Mouse (Mus musculus) limb, embryonic 10.5 days (tissue): Measurements from ENCODE around the gene Zmynd8. TPM values are rescaled to one million over a fixed set of nuclear protein-coding genes. Genes with fewer than 3 reads are reported as not detected.

ENCODE experiments used
- DNase-seq: peaks from one replicate; pipeline ENCODE4 v3.0.0-alpha.2; 2017; ENCODE audit warnings: low spot score
- H3K27ac ChIP-seq: fragments of 300-500 bp; sonication (generic); 2 replicates; pipeline ENCODE4 v1.5.1; 2016; ENCODE audit warnings: mild to moderate bottlenecking
- H3K27me3 ChIP-seq: fragments of 300-500 bp; sonication (generic); 2 replicates; pipeline ENCODE4 v1.6.1; 2016; ENCODE audit warnings: low read depth, mild to moderate bottlenecking; ENCODE audit not compliant: poor library complexity, severe bottlenecking
- H3K36me3 ChIP-seq: fragments of 300-500 bp; sonication (generic); 2 replicates; pipeline ENCODE4 v1.6.1; 2016; ENCODE audit warnings: mild to moderate bottlenecking, moderate library complexity
- H3K4me1 ChIP-seq: fragments of 300-500 bp; sonication (generic); 2 replicates; pipeline ENCODE4 v1.6.1; 2016
- H3K4me3 ChIP-seq: fragments of 300-500 bp; sonication (generic); 2 replicates; pipeline ENCODE4 v1.5.1; 2016; ENCODE audit warnings: mild to moderate bottlenecking, moderate library complexity
- H3K9me3 ChIP-seq: fragments of 300-500 bp; sonication (generic); replicated peaks from 2 replicates; pipeline ENCODE4 v1.6.1; 2016; ENCODE audit warnings: mild to moderate bottlenecking
- WGBS: fragments of 180-500 bp; shearing (Covaris S2); methylation state at CpG from one replicate; pipeline ENCODE4 v1.1.7; 2016; 5-methylcytosine and 5-hydroxymethylcytosine counted together
- polyA plus RNA-seq: library from polyadenylated mRNA; unstranded; fragments of >200 nt; fragmentation: Nextera tagmentation; extraction: Ambion mirVana; gene quantifications from 2 replicates; pipeline ENCODE4 v1.2.1, GENCODE M21; 2016

The Zmynd8 gene
- polyA plus RNA-seq, 1 experiment from 2014 or later = 59.5 TPM

GRCm38 (mm10) chr2:165874461-165875339 is 24.1 kb downstream of the Zmynd8 start:
- peaks cover 73% of the 10 kb centered on the region for H3K4me1 ChIP-seq
- peak; percentile 78 for DNase-seq
- H3K9me3 ChIP-seq = no peaks in the 10 kb centered on the region
- H3K36me3 ChIP-seq = peaks cover 58% of the 10 kb centered on the region
- peak overlapping the region; percentile 31 for H3K4me3 ChIP-seq
- WGBS = 18% methylated on average over 13 of the region's 13 CpGs
- H3K27ac ChIP-seq = peak overlapping the region; percentile 98
- H3K27me3 ChIP-seq = no peaks in the 10 kb centered on the region

- H3K36me3 ChIP-seq = peaks cover 65% of the 10 kb centered on the region
- no peak overlapping the region for H3K4me3 ChIP-seq
- peaks cover 72% of the 10 kb centered on the region for H3K4me1 ChIP-seq
- no peaks in the 10 kb centered on the region for H3K27me3 ChIP-seq
- WGBS = 82% methylated on average over 3 of the region's 3 CpGs
- peak overlapping the region; percentile 98 for H3K27ac ChIP-seq
- no peaks in the 10 kb centered on the region for H3K9me3 ChIP-seq
- DNase-seq = no peak
Observed at GRCm38 (mm10) chr2:165873777-165874176, 25.0 kb downstream of the Zmynd8 start.

GRCm38 (mm10) chr2:165873196-165873595 is 25.6 kb downstream of the Zmynd8 start:
- Histone ChIP-seq H3K4me3 (no peak overlapping the region), H3K4me1 (peaks cover 72% of the 10 kb centered on the region), H3K27ac (peak overlapping the region; percentile 98), H3K36me3 (peaks cover 68% of the 10 kb centered on the region), H3K9me3 (no peaks in the 10 kb centered on the region), H3K27me3 (no peaks in the 10 kb centered on the region)
- DNase-seq = no peak
- 81% methylated on average over 7 of the region's 7 CpGs for WGBS

GRCm38 (mm10) chr2:165869257-165869656 is 29.6 kb downstream of the Zmynd8 start:
- WGBS = 55% methylated on average over 1 of the region's 1 CpGs
- peak overlapping the region; percentile 69 for H3K27ac ChIP-seq
- no peaks in the 10 kb centered on the region for H3K9me3 ChIP-seq
- H3K27me3 ChIP-seq = no peaks in the 10 kb centered on the region
- peaks cover 59% of the 10 kb centered on the region for H3K4me1 ChIP-seq
- no peak overlapping the region for H3K4me3 ChIP-seq
- H3K36me3 ChIP-seq = peaks cover 73% of the 10 kb centered on the region
- no peak for DNase-seq

- Histone ChIP-seq H3K4me1 (peaks cover 57% of the 10 kb centered on the region), H3K27me3 (no peaks in the 10 kb centered on the region), H3K4me3 (no peak overlapping the region), H3K9me3 (no peaks in the 10 kb centered on the region), H3K36me3 (peaks cover 70% of the 10 kb centered on the region), H3K27ac (peak overlapping the region; percentile 69)
- DNase-seq = no peak
- WGBS = 60% methylated on average over 8 of the region's 8 CpGs
Observed at GRCm38 (mm10) chr2:165868522-165869175, 30.2 kb downstream of the Zmynd8 start.

- no peaks in the 10 kb centered on the region for H3K9me3 ChIP-seq
- 0 out of 2 replicates have a peak overlapping the region, but pooled peaks have one; percentile 9 for H3K27ac ChIP-seq
- WGBS = 85% methylated on average over 9 of the region's 9 CpGs
- no peak overlapping the region for H3K4me3 ChIP-seq
- DNase-seq = no peak
- no peaks in the 10 kb centered on the region for H3K27me3 ChIP-seq
- peaks cover 56% of the 10 kb centered on the region for H3K4me1 ChIP-seq
- peaks cover 60% of the 10 kb centered on the region for H3K36me3 ChIP-seq
Observed at GRCm38 (mm10) chr2:165867549-165867948, 31.3 kb downstream of the Zmynd8 start.

GRCm38 (mm10) chr2:165866951-165867387 is 31.8 kb downstream of the Zmynd8 start:
- Histone ChIP-seq H3K9me3 (no peaks in the 10 kb centered on the region), H3K27me3 (no peaks in the 10 kb centered on the region), H3K4me1 (peaks cover 60% of the 10 kb centered on the region), H3K27ac (peak overlapping the region; percentile 59; the same call in 1 of the 2 replicates), H3K4me3 (no peak overlapping the region), H3K36me3 (peaks cover 60% of the 10 kb centered on the region)
- 76% methylated on average over 12 of the region's 12 CpGs for WGBS
- DNase-seq = peak; percentile 43

GRCm38 (mm10) chr2:165866412-165866811 is 32.4 kb downstream of the Zmynd8 start:
- whole genome bisulfite sequencing = 71% methylated on average over 8 of the region's 8 CpGs
- Histone ChIP-seq H3K4me3 (no peak overlapping the region), H3K36me3 (peaks cover 62% of the 10 kb centered on the region), H3K27me3 (no peaks in the 10 kb centered on the region), H3K9me3 (no peaks in the 10 kb centered on the region), H3K27ac (peak overlapping the region; percentile 59; the same call in 1 of the 2 replicates), H3K4me1 (peaks cover 66% of the 10 kb centered on the region)
- no peak for DNase-seq

GRCm38 (mm10) chr2:165864769-165865168 is 34.0 kb downstream of the Zmynd8 start:
- 84% methylated on average over 3 of the region's 3 CpGs for WGBS
- H3K36me3 ChIP-seq = peaks cover 62% of the 10 kb centered on the region

GRCm38 (mm10) chr2:165861683-165862594 is 36.9 kb downstream of the Zmynd8 start:
- peaks cover 72% of the 10 kb centered on the region for H3K4me1 ChIP-seq
- H3K9me3 ChIP-seq = no peaks in the 10 kb centered on the region
- H3K27me3 ChIP-seq = no peaks in the 10 kb centered on the region
- H3K36me3 ChIP-seq = peaks cover 42% of the 10 kb centered on the region
- H3K4me3 ChIP-seq = no peak overlapping the region
- peak overlapping the region; percentile 1; the same call in 1 of the 2 replicates for H3K27ac ChIP-seq
- DNase-seq = no peak
- 77% methylated on average over 26 of the region's 26 CpGs for WGBS

More at GRCm38 (mm10) chr2:165864769-165865168, 34.0 kb downstream of the Zmynd8 start:
- Histone ChIP-seq H3K27ac (no peak overlapping the region), H3K27me3 (no peaks in the 10 kb centered on the region), H3K4me1 (peaks cover 69% of the 10 kb centered on the region), H3K9me3 (no peaks in the 10 kb centered on the region), H3K4me3 (no peak overlapping the region)
- DNase-seq = no peak

- Histone ChIP-seq H3K9me3 (no peaks in the 10 kb centered on the region), H3K27ac (peak overlapping the region; percentile 1; the same call in 1 of the 2 replicates), H3K4me3 (no peak overlapping the region), H3K36me3 (peaks cover 38% of the 10 kb centered on the region), H3K27me3 (no peaks in the 10 kb centered on the region), H3K4me1 (peaks cover 73% of the 10 kb centered on the region)
- DNase-seq = no peak
- WGBS = 96% methylated on average over 20 of the region's 20 CpGs
Observed at GRCm38 (mm10) chr2:165860962-165861682, 37.7 kb downstream of the Zmynd8 start.

- H3K9me3 ChIP-seq = no peaks in the 10 kb centered on the region
- no peak for DNase-seq
- peaks cover 34% of the 10 kb centered on the region for H3K36me3 ChIP-seq
- peaks cover 79% of the 10 kb centered on the region for H3K4me1 ChIP-seq
- WGBS = 95% methylated on average over 6 of the region's 6 CpGs
- no peak overlapping the region for H3K4me3 ChIP-seq
- H3K27me3 ChIP-seq = no peaks in the 10 kb centered on the region
- H3K27ac ChIP-seq = peak overlapping the region; percentile 90; the same call in 1 of the 2 replicates
Observed at GRCm38 (mm10) chr2:165860447-165860846, 38.4 kb downstream of the Zmynd8 start.
